Mouse (Mus musculus): ENCODE measurements around the gene Msmo1.

Msmo1 gene

DNA sequence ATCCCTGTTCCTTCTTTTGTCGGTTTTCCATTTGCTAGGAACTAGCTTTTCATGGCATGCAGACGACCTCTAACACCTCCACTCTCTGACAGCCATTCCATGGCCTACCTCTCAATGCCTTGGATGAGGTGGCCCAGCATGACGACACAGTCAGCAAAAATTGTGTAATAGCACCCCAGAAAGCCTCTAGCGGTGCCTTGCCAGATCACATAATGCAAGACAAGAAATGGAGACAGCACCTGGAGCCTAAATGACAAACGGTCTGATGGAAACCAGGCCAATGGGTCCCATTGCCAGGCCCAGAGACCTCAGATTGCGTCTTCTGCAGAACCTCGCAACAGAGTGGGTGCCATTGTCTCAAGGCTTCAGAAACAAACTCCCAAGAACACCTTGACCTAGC is 21.1 kb downstream of the Msmo1 start:
- DNase-seq (ENCODE audit: low spot score) = no peak

DNA sequence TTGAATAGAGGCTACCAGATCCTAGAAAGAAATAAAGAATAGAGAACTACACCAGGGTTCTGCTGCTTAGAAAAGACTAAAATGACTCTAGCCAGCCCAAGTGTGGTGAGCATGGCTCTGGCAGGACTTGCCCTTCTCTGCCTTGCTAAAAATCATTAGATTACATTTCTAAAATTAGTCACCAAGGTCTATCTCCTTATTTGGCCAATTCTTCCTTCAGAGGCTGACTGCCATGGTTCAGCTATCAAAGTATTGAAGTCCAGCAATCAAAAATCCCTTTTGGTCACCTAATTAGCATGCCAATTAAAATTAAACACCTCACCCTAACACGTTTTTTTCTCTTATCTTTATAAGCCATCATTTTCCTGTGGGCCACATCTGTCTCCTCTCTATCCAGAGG is 22.0 kb downstream of the Msmo1 start:
- DNase-seq (ENCODE audit: low spot score) = no peak

DNA sequence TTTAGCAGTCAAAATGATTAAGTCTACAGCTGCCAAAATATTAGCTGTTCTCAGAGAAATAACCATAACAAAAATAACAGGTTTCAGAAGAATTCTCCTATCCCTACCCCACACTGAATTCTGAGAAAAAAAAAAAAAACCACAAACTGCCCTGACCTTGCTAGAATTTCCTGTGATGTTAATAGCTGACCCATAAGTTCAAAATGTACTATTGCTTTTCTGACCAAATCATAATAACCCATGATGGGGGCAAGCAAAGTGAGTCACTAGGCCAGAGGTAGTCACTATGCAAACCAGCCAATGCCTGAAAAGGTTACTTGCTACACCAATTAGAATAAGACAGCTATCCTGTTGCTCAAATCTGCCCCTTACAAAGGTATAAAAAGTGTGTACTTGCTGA is 26.1 kb downstream of the Msmo1 start:
- DNase-seq (ENCODE audit: low spot score) = no peak

DNA sequence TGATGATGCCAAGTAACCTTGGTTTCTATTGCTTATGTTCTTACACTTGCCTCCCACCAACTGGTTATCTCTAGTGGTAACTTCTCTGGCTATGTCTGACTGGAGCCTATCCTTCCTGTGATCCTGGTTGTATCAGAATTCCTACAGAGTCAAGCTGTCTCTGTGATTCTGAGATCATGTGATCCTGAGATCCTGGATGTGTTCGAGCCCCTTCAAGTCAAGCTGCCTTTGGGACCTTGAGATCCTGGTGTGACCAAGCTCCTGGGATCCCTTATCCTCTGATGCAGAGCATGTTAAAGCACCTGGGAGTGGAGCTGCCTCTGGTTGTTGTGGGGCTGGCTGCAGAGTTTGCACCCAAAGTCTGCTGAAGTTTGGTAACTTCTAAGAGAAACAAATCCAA is 30.4 kb downstream of the Msmo1 start:
- no peak for DNase-seq (ENCODE audit: low spot score)

DNA sequence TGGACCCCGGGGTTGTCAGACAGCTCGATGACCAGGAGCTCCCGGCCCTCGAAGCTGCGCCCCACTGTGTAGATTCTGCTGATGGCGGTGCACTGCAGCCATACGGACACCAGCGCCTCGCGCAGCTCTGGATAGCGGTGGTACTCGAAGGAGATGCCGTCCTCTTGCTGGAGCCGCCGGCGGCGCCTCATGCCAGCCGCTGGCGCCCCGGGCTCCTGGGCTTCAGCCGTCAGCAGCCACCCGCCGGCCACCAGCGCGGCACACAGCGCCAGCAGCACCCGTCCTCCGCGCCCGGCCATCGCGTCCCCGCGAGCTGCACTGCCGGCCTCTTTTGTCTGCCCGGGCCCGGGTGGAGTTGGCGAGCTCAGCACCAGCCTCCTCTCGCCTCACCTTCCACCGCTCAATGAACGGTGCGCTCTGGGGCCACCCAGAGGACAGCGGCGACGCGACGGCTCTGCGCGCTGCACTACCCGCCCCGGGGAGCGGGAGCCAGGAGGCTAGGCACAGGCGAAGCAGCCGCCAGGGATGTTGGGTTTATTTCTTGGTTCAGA is 40.9 kb downstream of the Msmo1 start, which contains the start of gene Cpe:
Gene Cpe (minus strand): TSS at position 404 of the 551 bp plus-strand sequence.
- DNase-seq (ENCODE audit: low spot score) = peak; percentile 2

DNA sequence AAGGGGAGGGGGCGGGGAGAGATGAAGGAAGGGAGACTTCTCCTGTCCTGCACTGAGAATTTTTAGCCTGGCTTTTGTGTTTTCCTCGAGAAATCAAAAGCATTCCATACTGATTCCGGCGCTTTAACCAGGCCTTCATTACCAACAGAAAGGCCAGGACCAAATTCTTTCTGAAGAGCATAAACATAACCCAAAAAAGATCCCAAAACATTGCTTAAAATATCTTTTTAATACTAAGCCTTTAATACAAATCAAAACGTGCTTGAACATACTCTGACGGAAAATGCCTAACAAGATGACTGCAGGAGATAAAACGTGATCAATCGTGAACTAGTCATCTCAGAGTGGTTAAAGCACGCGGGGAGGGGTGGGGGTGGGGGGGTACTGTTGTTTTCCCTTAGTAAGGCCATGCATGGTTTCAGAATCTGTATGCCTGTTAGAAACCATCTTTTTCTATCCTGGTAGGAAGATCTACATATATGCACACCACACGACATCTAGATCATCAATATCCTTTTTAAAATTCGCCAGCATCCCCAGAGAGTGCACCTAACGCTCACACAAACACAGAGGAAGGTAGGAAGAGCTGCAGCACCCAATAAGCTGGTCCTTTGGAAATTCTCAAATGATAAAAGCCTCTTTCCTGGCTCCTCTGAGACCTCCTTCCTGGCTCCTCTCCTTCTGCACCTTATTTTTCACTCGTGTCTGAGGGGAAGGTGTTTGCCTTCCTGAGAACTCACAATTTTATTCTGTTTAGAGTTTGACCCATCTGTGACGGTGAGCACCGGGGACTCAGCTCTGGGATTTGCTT is 41.8 kb downstream of the Msmo1 start:
- DNase-seq (ENCODE audit: low spot score) = no peak

DNA sequence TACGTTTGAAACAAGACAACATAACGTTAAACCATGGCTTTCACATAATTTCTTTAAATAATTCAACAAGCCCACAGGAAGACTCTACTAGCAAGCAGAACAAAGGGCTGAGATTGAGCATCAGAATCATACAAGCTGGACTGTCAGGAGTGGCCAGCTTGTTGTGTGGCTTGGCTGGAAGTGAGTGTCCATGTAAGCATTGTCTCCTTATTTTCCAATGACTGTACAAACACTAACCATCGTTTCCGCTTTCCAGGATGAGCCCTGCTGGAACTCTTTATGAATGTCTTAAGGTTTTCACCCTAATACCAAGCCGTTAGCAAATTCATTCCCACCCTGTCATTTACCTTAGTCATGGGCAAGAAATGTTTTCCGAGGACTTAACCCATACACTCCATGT is 42.7 kb downstream of the Msmo1 start:
- no peak for DNase-seq (ENCODE audit: low spot score)

DNA sequence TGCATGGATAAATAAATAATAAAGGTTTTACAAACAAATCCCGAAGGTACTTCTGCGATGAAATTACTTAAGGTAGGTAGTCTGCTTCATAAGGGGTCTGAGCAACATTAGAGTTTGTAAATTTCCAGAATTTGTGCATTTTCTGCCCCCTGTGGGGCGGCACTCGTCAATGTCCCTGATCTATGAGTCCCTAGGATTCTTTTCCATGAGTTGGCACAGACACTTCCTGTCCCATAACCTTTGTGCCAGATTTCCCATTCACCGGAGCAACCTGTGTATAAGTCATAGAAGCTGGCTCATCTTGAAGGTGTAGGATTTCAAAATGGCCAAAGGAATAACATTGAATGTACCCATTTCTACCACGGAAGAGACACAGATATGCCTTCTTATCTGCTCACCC is 43.3 kb downstream of the Msmo1 start:
- DNase-seq (ENCODE audit: low spot score) = no peak

DNA sequence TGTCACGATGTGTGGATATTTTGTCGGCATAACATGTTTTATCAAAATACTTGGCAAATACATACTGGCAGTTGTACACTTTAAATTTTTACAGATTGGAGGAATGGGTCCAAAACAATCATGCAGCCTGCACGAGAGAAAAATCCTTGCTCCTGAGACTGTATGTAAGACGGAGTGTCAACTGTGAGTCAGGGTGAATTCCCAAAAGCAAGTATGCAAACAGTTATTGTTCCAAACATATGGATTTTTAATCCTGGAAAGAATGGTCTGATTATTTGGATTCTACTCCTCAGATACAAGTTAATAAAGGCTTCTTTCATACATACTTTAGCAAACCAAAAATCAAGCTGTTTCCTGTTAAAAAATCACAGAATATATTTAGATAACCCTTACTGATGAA is 44.9 kb downstream of the Msmo1 start:
- DNase-seq (ENCODE audit: low spot score) = no peak

DNA sequence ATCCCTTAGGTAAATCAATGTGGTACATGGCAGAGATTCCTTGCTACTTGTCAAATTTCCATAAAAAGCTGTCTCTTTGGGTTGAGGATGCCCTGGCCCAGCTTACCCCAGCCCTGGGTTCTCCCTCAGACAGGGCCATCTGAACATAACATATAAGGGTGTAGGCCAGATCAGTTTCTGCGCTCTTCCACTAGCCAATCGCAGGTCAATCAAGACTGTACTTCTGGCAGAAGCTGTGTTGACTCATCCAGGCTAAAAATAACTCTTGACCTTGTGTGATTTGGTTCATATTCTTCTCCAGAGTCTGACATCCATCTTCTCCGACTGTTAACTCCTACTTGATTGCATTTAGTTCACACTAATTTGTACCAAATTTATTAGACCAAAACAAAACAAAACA is 45.4 kb downstream of the Msmo1 start:
- no peak for DNase-seq (ENCODE audit: low spot score)

DNA sequence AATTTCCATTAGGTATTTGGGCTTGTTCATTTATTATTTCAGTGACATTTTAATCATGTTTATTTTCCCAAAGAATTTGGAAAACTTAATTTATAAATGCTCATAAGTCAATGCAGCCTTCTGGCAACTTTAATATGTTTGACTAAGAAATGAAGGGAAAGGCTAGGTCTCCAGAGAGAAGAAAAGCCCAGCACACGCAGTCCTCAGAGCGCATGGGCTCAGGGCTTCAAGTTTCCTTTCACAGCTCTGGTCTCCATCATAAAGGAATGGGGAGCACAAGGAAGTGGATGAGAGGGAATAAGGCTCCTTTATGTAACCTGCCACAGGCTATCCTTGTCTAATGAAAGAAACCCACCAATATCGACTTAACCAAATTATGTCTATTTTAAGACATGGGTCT is 51.1 kb downstream of the Msmo1 start:
- no peak for DNase-seq (ENCODE audit: low spot score)

DNA sequence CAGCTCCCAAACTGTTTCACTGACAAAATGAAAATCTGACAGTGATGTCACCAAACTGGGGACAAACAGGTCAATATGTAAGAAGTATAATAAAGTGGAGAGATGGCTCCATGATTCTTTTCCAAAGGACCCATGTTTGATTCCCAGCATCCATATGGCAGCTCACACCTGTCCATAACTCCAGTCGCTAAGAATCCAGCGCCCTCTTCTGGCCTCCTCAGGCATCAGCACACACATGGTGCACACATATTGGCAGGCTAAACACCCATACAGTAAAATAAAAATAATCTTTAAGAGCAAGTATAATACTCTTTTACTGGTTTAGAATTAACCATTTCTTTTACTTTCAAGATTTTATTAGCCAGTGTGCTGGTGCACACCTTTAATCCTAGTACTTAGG is 57.2 kb downstream of the Msmo1 start:
- no peak for DNase-seq (ENCODE audit: low spot score)

DNA sequence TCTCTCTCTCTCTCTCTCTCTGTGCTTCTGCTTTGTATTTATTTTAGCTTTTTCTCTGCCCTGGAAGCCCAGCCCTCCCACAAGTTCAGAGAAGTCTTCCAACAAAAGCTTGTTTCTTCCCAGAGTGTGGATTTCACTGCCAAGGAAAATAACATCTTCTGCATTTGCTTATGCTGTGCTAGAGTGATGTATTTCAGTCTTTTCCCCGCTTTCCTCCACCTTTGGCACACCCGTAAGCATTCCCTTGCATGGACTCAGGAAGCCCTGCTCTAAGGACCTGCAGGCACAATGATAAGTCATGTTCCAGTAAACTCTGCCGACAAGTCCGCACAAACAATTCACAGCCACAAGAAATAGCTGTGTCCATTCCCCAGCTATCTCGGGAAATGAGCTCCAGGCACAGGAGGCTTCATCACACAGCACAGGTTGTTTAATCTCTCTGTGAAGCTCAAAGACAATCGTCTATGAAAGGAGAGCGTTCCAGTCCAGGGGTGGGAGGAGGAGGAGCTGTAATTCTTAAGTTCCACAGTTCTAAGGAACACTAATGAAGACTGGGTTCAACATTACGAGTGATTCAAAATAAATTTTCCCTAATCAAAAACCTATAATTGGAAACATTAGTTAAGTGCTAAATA is 58.5 kb downstream of the Msmo1 start:
- no peak for DNase-seq (ENCODE audit: low spot score)

DNA sequence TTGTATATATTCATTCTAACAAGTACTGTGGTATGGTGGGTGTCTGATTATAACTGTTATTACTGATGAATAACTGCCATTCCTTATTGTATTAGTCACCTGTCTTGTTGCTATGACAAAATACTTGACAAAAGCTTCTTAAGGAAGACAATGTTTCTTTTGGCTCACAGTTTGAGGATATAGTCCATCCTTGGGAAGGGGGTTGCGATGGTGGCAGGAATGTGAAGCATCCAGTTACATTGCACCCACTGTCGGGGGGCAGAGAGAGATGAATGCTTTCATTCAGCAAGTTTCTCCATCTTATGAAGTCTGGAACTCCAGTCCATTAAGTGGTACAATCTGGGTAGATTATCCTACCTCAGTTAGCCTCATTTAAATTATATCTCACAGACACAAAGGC is 60.7 kb downstream of the Msmo1 start:
- no peak for DNase-seq (ENCODE audit: low spot score)

DNA sequence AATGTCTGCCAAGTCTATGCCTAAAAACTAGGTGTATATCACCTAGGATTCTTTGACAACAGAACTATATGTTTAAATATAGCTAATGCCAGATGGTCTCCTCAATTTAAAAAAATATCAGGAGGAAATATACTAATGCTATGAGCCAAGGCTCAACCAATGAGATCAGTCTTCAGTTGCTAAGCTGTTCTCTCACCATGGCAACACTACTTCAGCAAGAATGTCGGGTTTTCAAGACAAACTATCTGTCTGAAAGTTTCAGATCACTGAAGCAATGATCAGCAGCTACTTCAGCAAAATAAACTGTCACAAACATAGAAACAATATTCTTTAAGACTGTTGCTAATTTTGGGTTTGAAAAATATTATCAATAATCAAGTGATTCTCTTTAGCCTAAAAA is 61.7 kb downstream of the Msmo1 start:
- no peak for DNase-seq (ENCODE audit: low spot score)
